Mouse (Mus musculus) gastrocnemius, adult 2 months (tissue): ENCODE data around the gene Zbtb20. TPM values are rescaled to one million over a fixed set of nuclear protein-coding genes. Genes with fewer than 3 reads are reported as not detected.

Experiments
- DNase-seq: peaks from one replicate; pipeline ENCODE4 v3.0.0; 2022
- H3K27ac ChIP-seq: fragments of 200-600 bp; 2 replicates; pipeline ENCODE4 v1.8.1; 2022; ENCODE audit warnings: mild to moderate bottlenecking
- H3K4me3 ChIP-seq: fragments of 200-600 bp; 2 replicates; pipeline ENCODE4 v1.8.1; 2022; ENCODE audit warnings: mild to moderate bottlenecking, moderate library complexity
- CTCF ChIP-seq: fragments of 200-600 bp; IDR thresholded peaks from 2 replicates; pipeline ENCODE4 v1.8.1; 2022; ENCODE audit warnings: antibody characterized with exemption, mild to moderate bottlenecking, moderate library complexity
- intact Hi-C: fragments of 180-260 bp; cut with DNase I; formaldehyde crosslinking; loops from one replicate; pipeline ENCODE4 v1.15.1; 2025
- total RNA-seq, 2 experiments: library from RNA; stranded (reverse); gene quantifications; 2 replicates each; pipeline ENCODE4 v1.2.3; 2021

The Zbtb20 gene
- total RNA-seq, 2 experiments from 2014 or later: 87.2 to 104 TPM

- no peak overlapping the region for H3K27ac ChIP-seq
- intact Hi-C loops: no loop called here
Observed at GRCm38 (mm10) chr16:43340712-43341111, 465.0 kb downstream of the Zbtb20 start.

GRCm38 (mm10) chr16:43341916-43342455 lies 466.3 kb downstream of the Zbtb20 start:
- intact Hi-C loops: no loop called here
- DNase-seq: no peak
- Histone ChIP-seq H3K27ac (no peak overlapping the region), H3K4me3 (no peak overlapping the region)
- no peak for TF ChIP-seq CTCF

More at GRCm38 (mm10) chr16:43340712-43341111, 465.0 kb downstream of the Zbtb20 start:
- no peak for DNase-seq
- no peak overlapping the region for H3K4me3 ChIP-seq
- TF ChIP-seq CTCF: no peak

DNA sequence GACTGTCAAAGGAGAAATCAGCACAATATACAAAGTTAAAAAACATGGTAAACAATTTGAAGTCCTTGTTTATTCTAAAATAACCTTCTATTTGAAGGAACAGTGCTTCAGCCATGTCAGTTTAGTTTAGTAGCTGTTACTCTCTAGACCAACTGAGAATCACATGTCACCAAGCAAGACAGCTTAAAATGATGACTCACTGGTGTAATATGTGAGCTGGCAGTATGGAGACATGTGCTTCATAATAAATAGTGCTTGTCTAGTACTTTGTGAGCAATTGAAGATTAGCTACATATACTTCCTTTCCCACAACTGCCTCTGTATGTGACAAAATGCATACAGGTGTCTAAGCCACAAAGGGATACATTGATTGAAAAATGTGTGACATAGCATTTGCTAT lies 470.4 kb downstream of the Zbtb20 start:
- DNase-seq: no peak
- H3K4me3 ChIP-seq: no peak overlapping the region
- intact Hi-C loops: no loop called here
- no peak overlapping the region for H3K27ac ChIP-seq
- TF ChIP-seq CTCF: no peak

GRCm38 (mm10) chr16:43355776-43356645 lies 480.3 kb downstream of the Zbtb20 start:
- no peak for TF ChIP-seq CTCF
- H3K4me3 ChIP-seq: no peak overlapping the region
- H3K27ac ChIP-seq: no peak overlapping the region
- intact Hi-C loops: loop anchor here (5.0 kb wide), 1 partner anchor 34 kb away; no protein-coding TSS in a partner anchor
- no peak for DNase-seq

- Histone ChIP-seq H3K27ac (peak overlapping the region; percentile 98), H3K4me3 (no peak overlapping the region)
- DNase-seq: peak; percentile 14
- no peak for TF ChIP-seq CTCF
- intact Hi-C loops: loop anchor here (5.0 kb wide), 1 partner anchor 37 kb away; no protein-coding TSS in a partner anchor
Observed at GRCm38 (mm10) chr16:43359546-43359945, 483.9 kb downstream of the Zbtb20 start.

DNA sequence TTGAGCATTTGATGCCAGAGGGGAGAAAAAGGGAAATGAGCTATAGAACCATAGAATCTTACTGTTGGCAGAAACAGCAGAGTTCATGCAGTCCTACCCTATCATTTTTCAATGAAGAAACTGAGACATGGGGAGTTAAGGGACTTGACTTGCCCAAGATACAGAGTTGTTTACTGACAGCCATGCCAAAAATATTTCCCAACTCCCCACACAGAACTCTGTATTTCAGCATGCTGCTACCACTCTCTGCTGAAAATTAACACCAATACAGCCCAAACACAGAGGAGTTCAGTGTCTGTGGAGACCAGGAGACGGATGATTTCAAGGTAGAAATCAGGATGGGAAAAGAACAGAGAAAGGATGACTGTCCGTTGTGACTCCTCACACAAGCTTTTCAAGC lies 484.4 kb downstream of the Zbtb20 start:
- Histone ChIP-seq H3K4me3 (peak overlapping the region; percentile 2; the same call in 1 of the 2 replicates), H3K27ac (peak overlapping the region; percentile 98)
- intact Hi-C loops: loop anchor here (5.0 to 10.0 kb wide), 3 partner anchors 137 to 455 kb away; no protein-coding TSS in a partner anchor
- no peak for DNase-seq
- no peak for TF ChIP-seq CTCF

DNA sequence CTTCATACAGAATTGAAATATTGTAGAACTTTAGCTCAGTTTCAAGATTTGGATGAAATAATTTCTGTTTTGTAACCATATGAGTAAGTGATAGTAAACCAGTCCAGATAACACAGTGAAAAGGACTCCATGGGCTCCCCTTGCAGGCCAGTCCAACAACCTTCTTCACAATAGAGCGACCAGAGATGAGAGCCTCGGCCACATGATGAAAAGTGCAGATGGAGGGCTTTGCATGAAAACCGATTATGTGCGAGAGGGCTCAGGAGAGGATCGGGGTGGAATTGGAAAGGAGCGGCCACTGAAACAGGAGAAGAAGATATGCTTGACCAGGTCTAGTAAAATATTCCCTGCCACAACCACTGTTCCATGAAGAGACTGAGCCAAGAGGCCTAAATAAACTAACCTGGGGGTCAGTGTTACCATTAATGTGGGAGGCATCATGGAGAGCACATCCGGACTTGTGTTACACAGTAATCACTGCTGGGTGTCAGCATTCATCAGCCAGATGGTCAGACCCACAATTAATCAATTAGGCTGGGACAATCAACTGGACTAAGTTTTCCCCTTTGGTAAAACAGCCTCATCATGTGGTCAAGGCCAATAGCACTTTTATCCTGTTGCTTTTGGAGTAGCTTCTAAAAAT lies 485.3 kb downstream of the Zbtb20 start:
- Histone ChIP-seq H3K4me3 (no peak overlapping the region), H3K27ac (peak overlapping the region; percentile 98)
- peak; percentile 17 for DNase-seq
- intact Hi-C loops: loop anchor here (5.0 to 10.0 kb wide), 3 partner anchors 136 to 456 kb away; no protein-coding TSS in a partner anchor
- no peak for TF ChIP-seq CTCF

GRCm38 (mm10) chr16:43362651-43363300 lies 487.1 kb downstream of the Zbtb20 start:
- H3K4me3 ChIP-seq: peak overlapping the region; percentile 81
- intact Hi-C loops: loop anchor here (2.0 to 10.0 kb wide), 5 partner anchors 28 to 458 kb away; no protein-coding TSS in a partner anchor
- H3K27ac ChIP-seq: peak overlapping the region; percentile 98
- TF ChIP-seq CTCF: no peak
- DNase-seq: peak; percentile 96

DNA sequence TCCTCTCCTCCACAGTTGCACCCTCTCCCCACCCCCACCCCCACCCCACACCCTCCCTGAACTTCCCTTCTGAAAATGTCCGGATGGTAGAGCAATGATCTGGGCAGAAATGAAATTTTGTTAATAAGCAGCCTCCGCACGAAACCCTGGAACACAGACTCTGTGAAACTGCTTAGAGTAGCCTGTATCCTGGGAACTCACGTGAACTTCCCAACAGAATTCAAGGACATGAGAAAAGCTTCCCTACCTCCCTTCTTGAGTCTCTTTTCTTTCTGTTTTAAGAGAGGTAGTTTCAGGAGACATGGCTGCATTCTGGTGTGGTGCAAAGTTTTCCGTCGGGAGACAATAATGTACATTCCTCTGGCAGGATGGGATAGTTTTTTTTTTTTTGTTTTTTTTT lies 487.6 kb downstream of the Zbtb20 start:
- TF ChIP-seq CTCF: no peak
- intact Hi-C loops: loop anchor here (2.0 to 10.0 kb wide), 5 partner anchors 29 to 459 kb away; no protein-coding TSS in a partner anchor
- Histone ChIP-seq H3K4me3 (peak overlapping the region; percentile 81), H3K27ac (peak overlapping the region; percentile 98)
- no peak for DNase-seq

DNA sequence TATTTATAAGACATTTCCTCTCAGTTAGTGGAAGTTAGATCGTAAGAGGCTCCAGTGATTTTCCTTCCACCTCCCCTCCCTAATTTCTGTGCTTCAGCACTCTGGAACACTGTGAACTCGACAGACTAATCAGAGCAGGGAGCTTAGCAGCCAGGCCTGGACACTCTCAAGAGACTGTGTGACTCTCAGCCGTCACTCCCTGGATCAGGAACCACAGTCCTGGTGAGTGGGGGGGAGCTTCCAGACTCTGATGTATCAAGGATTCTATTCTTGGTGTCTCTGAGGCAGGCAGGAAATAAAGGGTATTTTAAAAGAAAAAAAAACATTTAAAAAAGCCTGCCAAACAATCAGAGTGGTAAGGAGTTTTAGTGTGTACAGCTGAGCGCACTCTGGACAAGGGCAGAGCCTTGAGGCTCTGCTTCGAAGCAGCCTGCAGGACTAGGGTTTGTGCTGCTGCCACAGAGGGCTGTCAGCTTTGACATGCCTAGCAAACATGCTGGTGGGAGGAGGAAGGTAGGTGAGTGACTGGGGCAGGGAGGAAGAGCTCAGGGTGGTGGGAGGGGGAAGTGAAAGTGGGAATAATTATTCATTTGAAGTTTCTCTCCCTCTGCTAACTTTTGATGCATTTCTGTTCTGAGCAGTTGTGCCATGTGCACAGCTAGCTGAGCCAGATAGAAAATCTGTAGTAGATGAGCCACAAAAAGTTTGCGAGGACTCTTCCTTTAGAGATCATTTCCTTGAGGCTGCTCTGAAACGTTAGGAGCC lies 488.3 kb downstream of the Zbtb20 start:
- peak; percentile 84 for DNase-seq
- intact Hi-C loops: loop anchor here (2.0 to 10.0 kb wide), 5 partner anchors 29 to 459 kb away; no protein-coding TSS in a partner anchor
- H3K27ac ChIP-seq: peak overlapping the region; percentile 98
- TF ChIP-seq CTCF: no peak
- H3K4me3 ChIP-seq: peak overlapping the region; percentile 81

DNA sequence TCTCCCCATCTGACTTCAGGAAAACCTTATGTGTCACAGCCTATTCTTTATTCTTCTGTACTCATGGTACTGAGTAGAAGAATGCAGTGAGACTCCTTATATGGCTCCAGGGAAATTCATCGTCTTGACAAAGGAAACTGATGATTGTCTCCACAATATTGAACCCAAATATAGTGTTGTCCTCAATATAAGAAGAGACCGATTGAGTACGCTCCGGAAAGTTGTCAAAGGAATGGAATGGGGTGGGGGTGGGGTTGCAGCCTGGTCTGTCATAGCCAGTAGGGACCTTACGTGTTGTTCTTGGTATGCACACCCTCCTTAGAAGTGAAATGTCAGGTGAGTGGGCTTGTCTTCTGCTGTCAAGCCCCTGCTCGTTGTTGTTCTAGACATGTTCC lies 488.8 kb downstream of the Zbtb20 start:
- Histone ChIP-seq H3K4me3 (peak overlapping the region; percentile 81), H3K27ac (peak overlapping the region; percentile 98)
- no peak for DNase-seq
- no peak for TF ChIP-seq CTCF
- intact Hi-C loops: loop anchor here (5.0 to 10.0 kb wide), 3 partner anchors 133 to 460 kb away; no protein-coding TSS in a partner anchor
